Mouse (Mus musculus) myocyte (in vitro differentiated cells): ENCODE measurements at regions not wholly inside any gene's neighbourhood (a gene's known extent, or its start where the extent isn't known, plus 50 kb on each side); places are given as distances from the start of the nearest gene placed in this dataset.
A peak's percentile ranks its signal among the peaks of the same experiment; 100 is the strongest.

Experiments used
- H3K27me3 ChIP-seq: one replicate; pipeline ENCODE4 v1.6.1; 2011; ENCODE audit not compliant: control insufficient read depth, insufficient read depth, insufficient read length
- H3K36me3 ChIP-seq: one replicate; pipeline ENCODE4 v1.6.1; 2011; ENCODE audit not compliant: control insufficient read depth, insufficient read depth
- H3K4me2 ChIP-seq: one replicate; pipeline ENCODE4 v1.6.1; 2011; ENCODE audit warnings: low read depth, control low read depth
- H3K4me3 ChIP-seq: one replicate; pipeline ENCODE4 v1.5.1; 2011; ENCODE audit warnings: mild to moderate bottlenecking, control low read depth, moderate library complexity
- H3K79me2 ChIP-seq: one replicate; pipeline ENCODE4 v1.6.1; 2011; ENCODE audit not compliant: control insufficient read depth, insufficient read depth
- H3ac ChIP-seq: one replicate; pipeline ENCODE4 v1.6.1; 2011; ENCODE audit not compliant: control insufficient read depth, insufficient read length
- CEBPB ChIP-seq: IDR thresholded peaks from 2 replicates; pipeline ENCODE4 v1.6.1; 2011; ENCODE audit warnings: mild to moderate bottlenecking, moderate library complexity; ENCODE audit not compliant: poor library complexity, insufficient read depth, severe bottlenecking
- E2F4 ChIP-seq: IDR thresholded peaks from one replicate; pipeline ENCODE4 v1.6.1; 2011; ENCODE audit warnings: mild to moderate bottlenecking, control low read depth, moderate library complexity; ENCODE audit not compliant: insufficient read depth
- MAX ChIP-seq: IDR thresholded peaks from one replicate; pipeline ENCODE4 v1.6.1; 2011; ENCODE audit warnings: low read depth, mild to moderate bottlenecking, control low read depth
- MYOD1 ChIP-seq, 3 experiments: IDR thresholded peaks; one replicate each; pipeline ENCODE4 v1.6.1; 2011; ENCODE audit warnings: control low read depth in 2 of 3, low read depth in 2 of 3, mild to moderate bottlenecking in 2 of 3, moderate library complexity in 1 of 3; ENCODE audit not compliant: insufficient read length in 2 of 3, control insufficient read depth in 1 of 3
- MYOG ChIP-seq, 3 experiments: IDR thresholded peaks; one replicate each; pipeline ENCODE4 v1.6.1; 2011; ENCODE audit warnings: control low read depth in 2 of 3, low read depth in 2 of 3, mild to moderate bottlenecking in 2 of 3; ENCODE audit not compliant: insufficient read length in 2 of 3, control insufficient read depth in 1 of 3, insufficient read depth in 1 of 3
- POLR2A ChIP-seq: IDR thresholded peaks from one replicate; pipeline ENCODE4 v1.6.1; 2011; ENCODE audit warnings: low read depth, mild to moderate bottlenecking, control low read depth, moderate library complexity; ENCODE audit not compliant: insufficient read length
- POLR2AphosphoS2 ChIP-seq: IDR thresholded peaks from one replicate; pipeline ENCODE4 v1.6.1; 2011; ENCODE audit warnings: low read depth, control low read depth; ENCODE audit not compliant: insufficient read length
- REST ChIP-seq: IDR thresholded peaks from one replicate; pipeline ENCODE4 v1.6.1; 2011; ENCODE audit warnings: mild to moderate bottlenecking, control low read depth, moderate library complexity; ENCODE audit not compliant: insufficient read depth, insufficient read length
- SRF ChIP-seq: IDR thresholded peaks from one replicate; pipeline ENCODE4 v1.6.1; 2011; ENCODE audit warnings: low read depth; ENCODE audit not compliant: control insufficient read depth, insufficient read length
- TCF12 ChIP-seq: IDR thresholded peaks from one replicate; pipeline ENCODE4 v1.6.1; 2011; ENCODE audit warnings: mild to moderate bottlenecking, control low read depth; ENCODE audit not compliant: poor library complexity, insufficient read depth, severe bottlenecking
- TCF3 ChIP-seq: IDR thresholded peaks from one replicate; pipeline ENCODE4 v1.6.1; 2011; ENCODE audit warnings: low read depth, control low read depth; ENCODE audit not compliant: insufficient read length
- USF1 ChIP-seq: IDR thresholded peaks from one replicate; pipeline ENCODE4 v1.6.1; 2011; ENCODE audit warnings: low read depth, mild to moderate bottlenecking, control low read depth, moderate library complexity

GRCm38 (mm10) chr1:69470614-69471250 lies 216.3 kb downstream of the Ikzf2 start:
- TF ChIP-seq MAX (no peak), POLR2A (no peak), SRF (no peak)
- H3K79me2 ChIP-seq: no peaks in the 10 kb centered on the region
- no peaks in the 10 kb centered on the region for H3K36me3 ChIP-seq
- H3K27me3 ChIP-seq: no peaks in the 10 kb centered on the region
- H3K4me2 ChIP-seq: no peak overlapping the region
- H3K4me3 ChIP-seq: no peak overlapping the region
- no peak overlapping the region for H3ac ChIP-seq

GRCm38 (mm10) chr1:69469158-69469901 lies 217.7 kb downstream of the Ikzf2 start:
- Histone ChIP-seq H3ac (no peak overlapping the region), H3K27me3 (no peaks in the 10 kb centered on the region), H3K36me3 (no peaks in the 10 kb centered on the region), H3K4me3 (no peak overlapping the region), H3K79me2 (no peaks in the 10 kb centered on the region), H3K4me2 (no peak overlapping the region)
- TF ChIP-seq USF1 (no peak), POLR2AphosphoS2 (no peak), REST (no peak), E2F4 (no peak), MYOD1 (IDR thresholded peaks at IDR 0.05; ENCODE audit: control insufficient read depth in 1 of 3, insufficient read length in 2 of 3, low read depth in 2 of 3) (no peak), MAX (no peak), MYOG (IDR thresholded peaks at IDR 0.05; ENCODE audit: control insufficient read depth in 1 of 3, insufficient read depth in 1 of 3, insufficient read length in 2 of 3, low read depth in 2 of 3) (no peak), SRF (no peak), TCF12 (no peak), TCF3 (no peak), POLR2A (no peak), CEBPB (no peak)

- no peak overlapping the region for H3ac ChIP-seq
- H3K4me3 ChIP-seq: no peak overlapping the region
- no peaks in the 10 kb centered on the region for H3K36me3 ChIP-seq
- no peak for TF ChIP-seq MAX
- TF ChIP-seq MYOG (IDR thresholded peaks at IDR 0.05; ENCODE audit: control insufficient read depth in 1 of 3, insufficient read depth in 1 of 3, insufficient read length in 2 of 3, low read depth in 2 of 3): no peak
- TF ChIP-seq POLR2AphosphoS2: no peak
- no peak for TF ChIP-seq MYOD1 (IDR thresholded peaks at IDR 0.05; ENCODE audit: control insufficient read depth in 1 of 3, insufficient read length in 2 of 3, low read depth in 2 of 3)
- no peak for TF ChIP-seq CEBPB
- TF ChIP-seq POLR2A: no peak
- TF ChIP-seq E2F4: no peak
- TF ChIP-seq USF1: no peak
- no peak for TF ChIP-seq TCF12
- TF ChIP-seq SRF: no peak
- TF ChIP-seq TCF3: no peak
- TF ChIP-seq REST: no peak
- H3K4me2 ChIP-seq: no peak overlapping the region
- H3K79me2 ChIP-seq: no peaks in the 10 kb centered on the region
- H3K27me3 ChIP-seq: no peaks in the 10 kb centered on the region
Measured at GRCm38 (mm10) chr1:69466534-69467275, 220.3 kb downstream of the Ikzf2 start.

GRCm38 (mm10) chr1:69461191-69461590 lies 225.9 kb downstream of the Ikzf2 start:
- no peak for TF ChIP-seq TCF3
- TF ChIP-seq CEBPB: no peak
- TF ChIP-seq TCF12: no peak
- no peak for TF ChIP-seq POLR2AphosphoS2
- TF ChIP-seq SRF: no peak
- no peak for TF ChIP-seq MYOG (IDR thresholded peaks at IDR 0.05; ENCODE audit: control insufficient read depth in 1 of 3, insufficient read depth in 1 of 3, insufficient read length in 2 of 3, low read depth in 2 of 3)
- no peak for TF ChIP-seq REST
- TF ChIP-seq MYOD1 (IDR thresholded peaks at IDR 0.05; ENCODE audit: control insufficient read depth in 1 of 3, insufficient read length in 2 of 3, low read depth in 2 of 3): no peak
- H3ac ChIP-seq: no peak overlapping the region
- peak overlapping the region; percentile 0 for H3K4me2 ChIP-seq
- no peaks in the 10 kb centered on the region for H3K27me3 ChIP-seq
- H3K36me3 ChIP-seq: no peaks in the 10 kb centered on the region
- no peaks in the 10 kb centered on the region for H3K79me2 ChIP-seq
- no peak overlapping the region for H3K4me3 ChIP-seq
